ENCODE assay signal across 8 mouse cellular contexts in the genomic region with DNA sequence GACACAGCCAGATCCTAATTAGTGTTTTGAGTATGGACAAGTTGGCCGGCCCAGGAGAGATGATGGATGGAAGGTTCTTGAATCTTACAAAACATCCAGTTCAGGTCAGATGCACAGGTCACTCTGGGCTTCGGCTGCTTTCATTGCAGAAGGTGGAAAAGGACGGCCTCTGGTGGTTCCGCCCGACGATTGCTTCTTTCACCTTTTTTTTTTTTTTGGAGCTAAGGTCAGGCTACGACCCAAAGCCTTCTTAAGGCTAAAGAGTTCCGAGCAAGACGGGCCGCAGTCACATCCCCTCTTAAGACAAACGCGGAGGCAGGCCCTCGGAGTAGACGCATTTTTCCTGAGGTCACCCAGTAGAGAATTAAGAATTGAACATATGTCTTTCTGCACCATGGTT. TPM values are rescaled to one million over a fixed set of nuclear protein-coding genes. Genes with fewer than 3 reads are reported as not detected.
DNase-seq lines count a peak whose midpoint lies in the region; ATAC-seq and TF ChIP-seq lines count a peak whose summit lies in the region.

No protein-coding gene starts in this region.

- H3K27ac ChIP-seq in bone marrow, adult 2 months (ENCODE audit: control insufficient read depth, insufficient read depth, low read depth, low read length, poor library complexity) = peak overlapping the region; percentile 66
- H3K27ac ChIP-seq in embryonic facial prominence, embryonic 15.5 days (replicated peaks) = peak overlapping the region; percentile 79
- H3K27ac ChIP-seq in heart, embryonic 12.5 days (ENCODE audit: poor library complexity, severe bottlenecking) = peak overlapping the region; percentile 73
- peak overlapping the region; percentile 9 for H3K27ac ChIP-seq in kidney, embryonic 14.5 days (ENCODE audit: low read depth, low read length)
- H3K27ac ChIP-seq in lung, embryonic 16.5 days (ENCODE audit: low read length) = peak overlapping the region; percentile 78
- H3K27ac ChIP-seq in olfactory bulb, adult 2 months (ENCODE audit: insufficient read depth, low read depth, low read length) = peak overlapping the region; percentile 39; the same call in 1 of the 2 replicates

- DNase-seq in G1E (ENCODE audit: low spot score) = peak; percentile 31
- no peak for DNase-seq in right cerebral cortex, postnatal 25 days

- 0 out of 2 replicates have a peak, but pooled peaks have one; percentile 11 for ATAC-seq in G1E (ENCODE audit: extremely low read depth, insufficient number of reproducible peaks, low FRiP score, poor library complexity, severe bottlenecking)
- ATAC-seq in embryonic facial prominence, embryonic 15.5 days (ENCODE audit: insufficient number of reproducible peaks, low FRiP score, low TSS enrichment, low read depth) = peak; percentile 27; the same call in 1 of the 2 replicates
- peak; percentile 60; the same call in 1 of the 2 replicates for ATAC-seq in heart, embryonic 12.5 days (ENCODE audit: insufficient number of reproducible peaks, low FRiP score)
- ATAC-seq in kidney, embryonic 14.5 days (ENCODE audit: low FRiP score, low TSS enrichment) = peak; percentile 60
- peak; percentile 53 for ATAC-seq in lung, embryonic 16.5 days (ENCODE audit: low read depth)

- peaks cover 30% of the 10 kb centered on the region for H3K36me3 ChIP-seq in G1E (replicated peaks)
- peaks cover 6% of the 10 kb centered on the region; the same call in 1 of the 2 replicates for H3K36me3 ChIP-seq in embryonic facial prominence, embryonic 15.5 days
- H3K36me3 ChIP-seq in heart, embryonic 12.5 days = peaks cover 20% of the 10 kb centered on the region; the same call in 1 of the 2 replicates
- peaks cover 15% of the 10 kb centered on the region for H3K36me3 ChIP-seq in kidney, embryonic 14.5 days (ENCODE audit: control insufficient read depth, insufficient read depth, low read length)
- H3K36me3 ChIP-seq in lung, embryonic 16.5 days (ENCODE audit: control insufficient read depth, insufficient read depth, low read length) = no peaks in the 10 kb centered on the region

- peak overlapping the region; percentile 94 for H3K4me2 ChIP-seq in embryonic facial prominence, embryonic 15.5 days (replicated peaks)
- peak overlapping the region; percentile 78 for H3K4me2 ChIP-seq in heart, embryonic 12.5 days
- peak overlapping the region; percentile 92 for H3K4me2 ChIP-seq in kidney, embryonic 14.5 days (replicated peaks; ENCODE audit: low read depth, low read length)
- H3K4me2 ChIP-seq in lung, embryonic 16.5 days (ENCODE audit: low read depth, low read length) = peak overlapping the region; percentile 54

- TF ChIP-seq POLR2A in bone marrow, adult 2 months (IDR thresholded peaks at IDR 0.05; ENCODE audit: borderline replicate concordance, control insufficient read depth, low read depth, low read length) = no peak
- no peak for TF ChIP-seq POLR2A in olfactory bulb, adult 2 months (IDR thresholded peaks at IDR 0.05; ENCODE audit: insufficient read depth, low read depth, low read length)

- H3K4me1 ChIP-seq in G1E (ENCODE audit: insufficient read depth, low read depth, low read length) = peaks cover 22% of the 10 kb centered on the region
- H3K4me1 ChIP-seq in bone marrow, adult 2 months (ENCODE audit: control insufficient read depth, insufficient read depth, low read length) = peaks cover 2% of the 10 kb centered on the region; the same call in 1 of the 2 replicates
- peaks cover 15% of the 10 kb centered on the region for H3K4me1 ChIP-seq in embryonic facial prominence, embryonic 15.5 days
- peaks cover 8% of the 10 kb centered on the region for H3K4me1 ChIP-seq in heart, embryonic 12.5 days (replicated peaks)
- H3K4me1 ChIP-seq in kidney, embryonic 14.5 days (ENCODE audit: control insufficient read depth, insufficient read depth, low read length) = peaks cover 13% of the 10 kb centered on the region; the same call in 1 of the 2 replicates
- H3K4me1 ChIP-seq in lung, embryonic 16.5 days (replicated peaks; ENCODE audit: control insufficient read depth, insufficient read depth, low read length) = peaks cover 12% of the 10 kb centered on the region
- H3K4me1 ChIP-seq in olfactory bulb, adult 2 months (ENCODE audit: control insufficient read depth, insufficient read depth, low read length) = peaks cover 8% of the 10 kb centered on the region

- peak overlapping the region; percentile 39; the same call in 1 of the 2 replicates for H3K9ac ChIP-seq in embryonic facial prominence, embryonic 15.5 days
- H3K9ac ChIP-seq in heart, embryonic 12.5 days = peak overlapping the region; percentile 67; the same call in 1 of the 2 replicates
- peak overlapping the region; percentile 24 for H3K9ac ChIP-seq in kidney, embryonic 14.5 days (ENCODE audit: low read depth, low read length)
- H3K9ac ChIP-seq in lung, embryonic 16.5 days (ENCODE audit: low read length) = peak overlapping the region; percentile 57

- no peak for TF ChIP-seq CTCF in G1E (IDR thresholded peaks at IDR 0.05; ENCODE audit: low read depth, low read length)
- peak; percentile 76 for TF ChIP-seq CTCF in bone marrow, adult 2 months (IDR thresholded peaks at IDR 0.05; ENCODE audit: control insufficient read depth, insufficient read depth, low read length)
- TF ChIP-seq CTCF in olfactory bulb, adult 2 months (IDR thresholded peaks at IDR 0.05; ENCODE audit: insufficient read depth, low read depth, low read length) = peak; percentile 53; the same call in 1 of the 2 replicates

- under 1% methylated on average over 14 of the region's 14 CpGs for WGBS in bone marrow, adult 2 months
- WGBS in embryonic facial prominence, embryonic 15.5 days = 1% methylated on average over 14 of the region's 14 CpGs
- WGBS in heart, embryonic 12.5 days = 2% methylated on average over 14 of the region's 14 CpGs
- WGBS in kidney, embryonic 14.5 days = under 1% methylated on average over 14 of the region's 14 CpGs
- under 1% methylated on average over 14 of the region's 14 CpGs for WGBS in lung, embryonic 16.5 days
- under 1% methylated on average over 14 of the region's 14 CpGs for WGBS in olfactory bulb, adult 2 months

- no peaks in the 10 kb centered on the region for H3K9me3 ChIP-seq in G1E (replicated peaks)
- no peaks in the 10 kb centered on the region for H3K9me3 ChIP-seq in embryonic facial prominence, embryonic 15.5 days (replicated peaks)
- no peaks in the 10 kb centered on the region for H3K9me3 ChIP-seq in heart, embryonic 12.5 days (replicated peaks)
- H3K9me3 ChIP-seq in kidney, embryonic 14.5 days (ENCODE audit: control insufficient read depth, low read length) = no peaks in the 10 kb centered on the region
- no peaks in the 10 kb centered on the region for H3K9me3 ChIP-seq in lung, embryonic 16.5 days (ENCODE audit: control insufficient read depth, low read length)

- no peaks in the 10 kb centered on the region for H3K27me3 ChIP-seq in G1E (ENCODE audit: insufficient read depth, low read length)
- no peaks in the 10 kb centered on the region for H3K27me3 ChIP-seq in embryonic facial prominence, embryonic 15.5 days
- H3K27me3 ChIP-seq in heart, embryonic 12.5 days (replicated peaks) = no peaks in the 10 kb centered on the region
- no peaks in the 10 kb centered on the region for H3K27me3 ChIP-seq in kidney, embryonic 14.5 days (ENCODE audit: control insufficient read depth, insufficient read depth, low read length)
- H3K27me3 ChIP-seq in lung, embryonic 16.5 days (ENCODE audit: control insufficient read depth, insufficient read depth, low read depth, low read length) = no peaks in the 10 kb centered on the region

- H3K4me3 ChIP-seq in G1E (ENCODE audit: low read depth, low read length) = peak overlapping the region; percentile 86
- H3K4me3 ChIP-seq in bone marrow, adult 2 months (replicated peaks; ENCODE audit: control insufficient read depth, low read depth, low read length) = peak overlapping the region; percentile 88
- H3K4me3 ChIP-seq in embryonic facial prominence, embryonic 15.5 days (replicated peaks) = peak overlapping the region; percentile 70
- H3K4me3 ChIP-seq in heart, embryonic 12.5 days = peak overlapping the region; percentile 62
- peak overlapping the region; percentile 82 for H3K4me3 ChIP-seq in kidney, embryonic 14.5 days (ENCODE audit: low read length)
- H3K4me3 ChIP-seq in lung, embryonic 16.5 days (ENCODE audit: low read length) = peak overlapping the region; percentile 81
- H3K4me3 ChIP-seq in olfactory bulb, adult 2 months (ENCODE audit: insufficient read depth, low read depth, low read length) = peak overlapping the region; percentile 64

RNA-seq across cellular contexts. Expression of a gene that starts 0.5 kb away (rescaled TPM):
- total RNA-seq in G1E (2014; fragmentation: Nextera tagmentation) (20.2 and 31.7 TPM in 2 replicates), G1E (2017) (25.6 and 28.8 TPM in 2 replicates)
- 8.8 and 14.8 TPM in 2 replicates for polyA plus RNA-seq in G1E (2012)
- polyA plus RNA-seq in bone marrow, adult 2 months (2011; ENCODE audit: insufficient read depth, insufficient read length, low replicate concordance, missing spikeins) = 45.1 and 46.9 TPM in 2 replicates
- polyA plus RNA-seq in embryonic facial prominence, embryonic 15.5 days (2015; fragmentation: Nextera tagmentation; extraction: Ambion mirVana) = 22.4 and 32.8 TPM in 2 replicates
- 27.8 and 30.0 TPM in 2 replicates for polyA plus RNA-seq in heart, embryonic 12.5 days (2016; fragmentation: Nextera tagmentation; extraction: Ambion mirVana)
- polyA plus RNA-seq in kidney, embryonic 14.5 days (2014; fragmentation: Nextera tagmentation; extraction: Ambion mirVana) = 25.6 and 29.1 TPM in 2 replicates
- polyA plus RNA-seq in lung, embryonic 16.5 days (2015; fragmentation: Nextera tagmentation; extraction: Ambion mirVana) = 32.3 and 32.4 TPM in 2 replicates
- polyA plus RNA-seq in olfactory bulb, adult 2 months (2012; ENCODE audit: insufficient read depth, insufficient read length, low replicate concordance, missing spikeins) = not detected in 2 replicates

RNA-seq across cellular contexts. Expression of a gene that starts 31.9 kb away (rescaled TPM):
- total RNA-seq in G1E (2014; fragmentation: Nextera tagmentation) (59.1 and 67.8 TPM in 2 replicates), G1E (2017) (41.7 and 44.2 TPM in 2 replicates)
- polyA plus RNA-seq in G1E (2012) = 8.5 and 10.3 TPM in 2 replicates
- 22.5 and 59.7 TPM in 2 replicates for polyA plus RNA-seq in bone marrow, adult 2 months (2011; ENCODE audit: insufficient read depth, insufficient read length, low replicate concordance, missing spikeins)
- polyA plus RNA-seq in embryonic facial prominence, embryonic 15.5 days (2015; fragmentation: Nextera tagmentation; extraction: Ambion mirVana) = 107 and 109 TPM in 2 replicates
- polyA plus RNA-seq in heart, embryonic 12.5 days (2016; fragmentation: Nextera tagmentation; extraction: Ambion mirVana) = 129 and 133 TPM in 2 replicates
- 71.8 and 95.3 TPM in 2 replicates for polyA plus RNA-seq in kidney, embryonic 14.5 days (2014; fragmentation: Nextera tagmentation; extraction: Ambion mirVana)
- 139 and 145 TPM in 2 replicates for polyA plus RNA-seq in lung, embryonic 16.5 days (2015; fragmentation: Nextera tagmentation; extraction: Ambion mirVana)
- polyA plus RNA-seq in olfactory bulb, adult 2 months (2012; ENCODE audit: insufficient read depth, insufficient read length, low replicate concordance, missing spikeins) = not detected in 2 replicates

RNA-seq across cellular contexts. Expression of a gene that starts 58.0 kb away (rescaled TPM):
- not detected in 2 replicates for total RNA-seq in G1E (2014; fragmentation: Nextera tagmentation)
- 0.06 and 0.27 TPM in 2 replicates for total RNA-seq in G1E (2017)
- polyA plus RNA-seq in G1E (2012) = not detected in 2 replicates
- polyA plus RNA-seq in bone marrow, adult 2 months (2011; ENCODE audit: insufficient read depth, insufficient read length, low replicate concordance, missing spikeins) = 0.56 and 3.6 TPM in 2 replicates
- polyA plus RNA-seq in embryonic facial prominence, embryonic 15.5 days (2015; fragmentation: Nextera tagmentation; extraction: Ambion mirVana) = 0.07 and 0.28 TPM in 2 replicates
- not detected in 2 replicates for polyA plus RNA-seq in heart, embryonic 12.5 days (2016; fragmentation: Nextera tagmentation; extraction: Ambion mirVana)
- 0.14 TPM in 1 of 2 replicates, not detected in the other for polyA plus RNA-seq in kidney, embryonic 14.5 days (2014; fragmentation: Nextera tagmentation; extraction: Ambion mirVana)
- polyA plus RNA-seq in lung, embryonic 16.5 days (2015; fragmentation: Nextera tagmentation; extraction: Ambion mirVana) = 0.11 TPM in 1 of 2 replicates, not detected in the other
- polyA plus RNA-seq in olfactory bulb, adult 2 months (2012; ENCODE audit: insufficient read depth, insufficient read length, low replicate concordance, missing spikeins) = not detected in 2 replicates

Comparison
In these comparisons a context has a peak if more than half of its experiments do, and no peak if none do; other contexts are left out.
1. H3K27ac ChIP-seq: peak in every context shown above with its lines; median percentile 79 in embryonic facial prominence, embryonic 15.5 days; 78 in lung, embryonic 16.5 days; 73 in heart, embryonic 12.5 days; 66 in bone marrow, adult 2 months; 39 in olfactory bulb, adult 2 months; 9 in kidney, embryonic 14.5 days.